Mouse (Mus musculus): ENCODE data around the gene Lrrn1. TPM values are rescaled to one million over a fixed set of nuclear protein-coding genes. Genes with fewer than 3 reads are reported as not detected.

Gene Lrrn1
- total RNA-seq, 2 experiments from 2014 or later = 0.17 TPM; not detected in 1

- no peak for ATAC-seq (replicated peaks; ENCODE audit: low FRiP score, poor library complexity, severe bottlenecking)
Measured at GRCm38 (mm10) chr6:107575405-107575804, 45.8 kb downstream of the Lrrn1 start.

GRCm38 (mm10) chr6:107577309-107577708 is 47.7 kb downstream of the Lrrn1 start:
- ATAC-seq (replicated peaks; ENCODE audit: low FRiP score, poor library complexity, severe bottlenecking) = no peak

- ATAC-seq (replicated peaks; ENCODE audit: low FRiP score, poor library complexity, severe bottlenecking) = no peak
Measured at GRCm38 (mm10) chr6:107583759-107584383, 54.3 kb downstream of the Lrrn1 start.

- ATAC-seq (replicated peaks; ENCODE audit: low FRiP score, poor library complexity, severe bottlenecking) = no peak
Measured at GRCm38 (mm10) chr6:107605151-107605550, 75.6 kb downstream of the Lrrn1 start.

- no peak for ATAC-seq (replicated peaks; ENCODE audit: low FRiP score, poor library complexity, severe bottlenecking)
Measured at GRCm38 (mm10) chr6:107614288-107614687, 84.7 kb downstream of the Lrrn1 start.
